10 mouse cellular contexts compared by ENCODE assay signal in genomic region chr19:5069486-5069885, GRCm38 (mm10). TPM values are rescaled to one million over a fixed set of nuclear protein-coding genes. Genes with fewer than 3 reads are reported as not detected.
DNase-seq lines count a peak whose midpoint lies in the region; ATAC-seq lines count a peak whose summit lies in the region.
"Had no signal": no experiment of that assay in that cellular context is flagged by ENCODE, and none has a peak within 500 bp of the region (broad histone marks: within the 10 kb centered on the region; RNA-seq: fewer than 3 reads in every experiment).

No protein-coding gene starts in this region.

- H3K4me1 ChIP-seq in kidney, embryonic 16.5 days (ENCODE audit: insufficient read depth, low read length) = peaks cover 58% of the 10 kb centered on the region
- H3K4me1 ChIP-seq in hindbrain, embryonic 11.5 days (replicated peaks; ENCODE audit: control insufficient read depth, insufficient read depth, low read length) = peaks cover 32% of the 10 kb centered on the region
- H3K4me1 ChIP-seq in liver, embryonic 13.5 days (replicated peaks) = peaks cover 72% of the 10 kb centered on the region

- no peak overlapping the region for H3K9ac ChIP-seq in kidney, embryonic 16.5 days (replicated peaks; ENCODE audit: low read length)
- no peak overlapping the region for H3K9ac ChIP-seq in hindbrain, embryonic 11.5 days (ENCODE audit: low read depth, low read length)
- H3K9ac ChIP-seq in liver, embryonic 13.5 days = no peak overlapping the region

- DNase-seq in cerebellum, adult 9-11 months = peak; percentile 36
- DNase-seq in kidney, adult 11 months = no peak
- no peak for DNase-seq in hindbrain, embryonic 11.5 days (ENCODE audit: low spot score)
- no peak for DNase-seq in liver, embryonic 13.5 days
- DNase-seq in adrenal gland, postnatal 10 days = no peak
- DNase-seq: adrenal gland, postnatal 25 days had no signal

- H3K9me3 ChIP-seq in kidney, embryonic 16.5 days (ENCODE audit: low read length) = no peaks in the 10 kb centered on the region
- no peaks in the 10 kb centered on the region for H3K9me3 ChIP-seq in hindbrain, embryonic 11.5 days (ENCODE audit: control insufficient read depth, low read length)
- no peaks in the 10 kb centered on the region for H3K9me3 ChIP-seq in liver, embryonic 13.5 days (replicated peaks)

- H3K36me3 ChIP-seq in kidney, embryonic 16.5 days (ENCODE audit: insufficient read depth, low read length) = no peaks in the 10 kb centered on the region
- no peaks in the 10 kb centered on the region for H3K36me3 ChIP-seq in hindbrain, embryonic 11.5 days (ENCODE audit: control insufficient read depth, insufficient read depth, low read length)
- H3K36me3 ChIP-seq in liver, embryonic 13.5 days = no peaks in the 10 kb centered on the region

- ATAC-seq in cerebellum, adult (ENCODE audit: insufficient number of reproducible peaks, low FRiP score, low TSS enrichment) = no peak
- no peak for ATAC-seq in kidney, embryonic 16.5 days (ENCODE audit: low FRiP score, low TSS enrichment)
- ATAC-seq in hindbrain, embryonic 11.5 days (ENCODE audit: low FRiP score) = no peak
- ATAC-seq in liver, embryonic 13.5 days (ENCODE audit: low read depth) = no peak
- no peak for ATAC-seq in megakaryocyte-erythroid progenitor cell, adult 5-6 weeks (replicated peaks; ENCODE audit: low FRiP score, low TSS enrichment, poor library complexity, severe bottlenecking)

- no peak overlapping the region for H3K27ac ChIP-seq in kidney, embryonic 16.5 days (ENCODE audit: low read length)
- no peak overlapping the region for H3K27ac ChIP-seq in hindbrain, embryonic 11.5 days (ENCODE audit: low read depth, low read length)
- H3K27ac ChIP-seq in liver, embryonic 13.5 days = no peak overlapping the region

- peak overlapping the region; percentile 77 for H3K4me2 ChIP-seq in kidney, embryonic 16.5 days (replicated peaks; ENCODE audit: low read depth, low read length)
- peak overlapping the region; percentile 14; the same call in 1 of the 2 replicates for H3K4me2 ChIP-seq in hindbrain, embryonic 11.5 days (replicated peaks; ENCODE audit: low read depth, low read length)
- peak overlapping the region; percentile 85; the same call in 1 of the 2 replicates for H3K4me2 ChIP-seq in liver, embryonic 13.5 days

- WGBS in kidney, embryonic 16.5 days = 74% methylated on average over 5 of the region's 5 CpGs
- 87% methylated on average over 5 of the region's 5 CpGs for WGBS in hindbrain, embryonic 11.5 days
- WGBS in liver, embryonic 13.5 days (ENCODE audit: insufficient replicate concordance) = 61% methylated on average over 5 of the region's 5 CpGs

- peaks cover 22% of the 10 kb centered on the region for H3K27me3 ChIP-seq in kidney, embryonic 16.5 days (ENCODE audit: insufficient read depth, low read length)
- peaks cover 22% of the 10 kb centered on the region for H3K27me3 ChIP-seq in hindbrain, embryonic 11.5 days (ENCODE audit: control insufficient read depth, insufficient read depth, low read length)
- peaks cover 57% of the 10 kb centered on the region for H3K27me3 ChIP-seq in liver, embryonic 13.5 days

- H3K4me3 ChIP-seq in kidney, embryonic 16.5 days (ENCODE audit: low read length) = peak overlapping the region; percentile 62
- H3K4me3 ChIP-seq in hindbrain, embryonic 11.5 days (ENCODE audit: low read depth, low read length) = no peak overlapping the region
- H3K4me3 ChIP-seq in liver, embryonic 13.5 days (replicated peaks) = 0 out of 2 replicates have a peak overlapping the region, but pooled peaks have one; percentile 57

RNA-seq across cellular contexts. Expression of gene Cd248, which starts 1.6 kb away (rescaled TPM):
- 59.3 and 64.5 TPM in 2 replicates for polyA plus RNA-seq in kidney, embryonic 16.5 days (2015; fragmentation: Nextera tagmentation; extraction: Ambion mirVana)
- 26.8 and 27.9 TPM in 2 replicates for polyA plus RNA-seq in hindbrain, embryonic 11.5 days (2014; fragmentation: Nextera tagmentation; extraction: Ambion mirVana)
- 3.1 and 3.7 TPM in 2 replicates for polyA plus RNA-seq in liver, embryonic 13.5 days (2015; fragmentation: Nextera tagmentation; extraction: Ambion mirVana)
- 3.2 and 3.3 TPM in 2 replicates for total RNA-seq in megakaryocyte-erythroid progenitor cell, adult 5-6 weeks (2014; fragmentation: Nextera tagmentation)
- 0.27 and 4.1 TPM in 2 replicates for total RNA-seq in megakaryocyte-erythroid progenitor cell, adult 5-6 weeks (2017)
- 10 to 100 TPM; 28.1 to 37.5 TPM for total RNA-seq in adrenal gland, postnatal 10 days (2021)

RNA-seq across cellular contexts. Expression of gene Tmem151a, which starts 15.8 kb away (rescaled TPM):
- 1.6 and 1.8 TPM in 2 replicates for polyA plus RNA-seq in kidney, embryonic 16.5 days (2015; fragmentation: Nextera tagmentation; extraction: Ambion mirVana)
- 1.6 and 1.8 TPM in 2 replicates for polyA plus RNA-seq in hindbrain, embryonic 11.5 days (2014; fragmentation: Nextera tagmentation; extraction: Ambion mirVana)
- polyA plus RNA-seq in liver, embryonic 13.5 days (2015; fragmentation: Nextera tagmentation; extraction: Ambion mirVana) = 0.49 and 0.89 TPM in 2 replicates
- total RNA-seq in megakaryocyte-erythroid progenitor cell, adult 5-6 weeks (2014; fragmentation: Nextera tagmentation) = 1.2 TPM in 1 of 2 replicates, not detected in the other
- not detected in 2 replicates for total RNA-seq in megakaryocyte-erythroid progenitor cell, adult 5-6 weeks (2017)
- total RNA-seq in adrenal gland, postnatal 10 days (2021) = 1 to 10 TPM; 2.4 to 3.2 TPM
- total RNA-seq: megakaryocyte progenitor cell, adult 5-6 weeks had no signal

RNA-seq across cellular contexts. Expression of gene Yif1a, which starts 18.9 kb away (rescaled TPM):
- polyA plus RNA-seq in kidney, embryonic 16.5 days (2015; fragmentation: Nextera tagmentation; extraction: Ambion mirVana) = 122 and 127 TPM in 2 replicates
- 75.6 and 81.3 TPM in 2 replicates for polyA plus RNA-seq in hindbrain, embryonic 11.5 days (2014; fragmentation: Nextera tagmentation; extraction: Ambion mirVana)
- polyA plus RNA-seq in liver, embryonic 13.5 days (2015; fragmentation: Nextera tagmentation; extraction: Ambion mirVana) = 45.5 and 46.6 TPM in 2 replicates
- total RNA-seq in megakaryocyte-erythroid progenitor cell, adult 5-6 weeks (2014; fragmentation: Nextera tagmentation) = 38.6 and 43.4 TPM in 2 replicates
- total RNA-seq in megakaryocyte-erythroid progenitor cell, adult 5-6 weeks (2017) = 7.5 and 13.6 TPM in 2 replicates
- 10 to 100 TPM; 88.3 to 96.8 TPM for total RNA-seq in adrenal gland, postnatal 10 days (2021)

RNA-seq across cellular contexts. Expression of gene Rin1, which starts 19.2 kb away (rescaled TPM):
- polyA plus RNA-seq in kidney, embryonic 16.5 days (2015; fragmentation: Nextera tagmentation; extraction: Ambion mirVana) = 3.6 and 4.8 TPM in 2 replicates
- 0.80 and 1.7 TPM in 2 replicates for polyA plus RNA-seq in hindbrain, embryonic 11.5 days (2014; fragmentation: Nextera tagmentation; extraction: Ambion mirVana)
- polyA plus RNA-seq in liver, embryonic 13.5 days (2015; fragmentation: Nextera tagmentation; extraction: Ambion mirVana) = 0.33 and 0.36 TPM in 2 replicates
- 0.89 and 1.3 TPM in 2 replicates for total RNA-seq in megakaryocyte-erythroid progenitor cell, adult 5-6 weeks (2014; fragmentation: Nextera tagmentation)
- 0.66 TPM in 1 of 2 replicates, not detected in the other for total RNA-seq in megakaryocyte-erythroid progenitor cell, adult 5-6 weeks (2017)
- total RNA-seq in adrenal gland, postnatal 10 days (2021) = 1 to 10 TPM; 1.7 to 3.7 TPM

RNA-seq across cellular contexts. Expression of gene Brms1, which starts 28.3 kb away (rescaled TPM):
- 53.1 and 53.4 TPM in 2 replicates for polyA plus RNA-seq in kidney, embryonic 16.5 days (2015; fragmentation: Nextera tagmentation; extraction: Ambion mirVana)
- 62.0 and 66.1 TPM in 2 replicates for polyA plus RNA-seq in hindbrain, embryonic 11.5 days (2014; fragmentation: Nextera tagmentation; extraction: Ambion mirVana)
- polyA plus RNA-seq in liver, embryonic 13.5 days (2015; fragmentation: Nextera tagmentation; extraction: Ambion mirVana) = 34.8 and 35.1 TPM in 2 replicates
- 25.3 and 37.1 TPM in 2 replicates for total RNA-seq in megakaryocyte-erythroid progenitor cell, adult 5-6 weeks (2014; fragmentation: Nextera tagmentation)
- total RNA-seq in megakaryocyte-erythroid progenitor cell, adult 5-6 weeks (2017) = 30.3 and 36.7 TPM in 2 replicates
- total RNA-seq in adrenal gland, postnatal 10 days (2021) = 10 to 100 TPM; 22.1 to 25.4 TPM

Comparison
In these comparisons a context has a peak if more than half of its experiments do, and no peak if none do; other contexts are left out.
1. H3K4me2 ChIP-seq: peak in every context shown above with its lines; median percentile 85 in liver, embryonic 13.5 days; 77 in kidney, embryonic 16.5 days; 14 in hindbrain, embryonic 11.5 days.